In genomic region chr8:10249156-10249555, GRCm38 (mm10) we compare ENCODE assay signal across 9 mouse cellular contexts.
DNase-seq lines count a peak whose midpoint lies in the region; ATAC-seq and TF ChIP-seq lines count a peak whose summit lies in the region.
"Had no signal": no experiment of that assay in that cellular context is flagged by ENCODE, and none has a peak within 500 bp of the region (broad histone marks: within the 10 kb centered on the region; RNA-seq: fewer than 3 reads in every experiment).

No protein-coding gene starts in this region.

- no peaks in the 10 kb centered on the region for H3K9me3 ChIP-seq in limb, embryonic 11.5 days (ENCODE audit: control insufficient read depth, low read length)

- H3K4me3 ChIP-seq in limb, embryonic 11.5 days (ENCODE audit: low read depth, low read length), result no peak overlapping the region
- no peak overlapping the region for H3K4me3 ChIP-seq in kidney, adult 2 months (ENCODE audit: insufficient read depth, low read depth, low read length)
- H3K4me3 ChIP-seq: heart, adult 2 months had no signal

- H3K27me3 ChIP-seq in limb, embryonic 11.5 days (ENCODE audit: control insufficient read depth, insufficient read depth, low read length), result 0 out of 2 replicates have a peak, but pooled peaks cover 2% of the 10 kb centered on the region
- H3K27me3 ChIP-seq in kidney, adult 2 months (replicated peaks; ENCODE audit: control insufficient read depth, insufficient read depth, low read length), result no peaks in the 10 kb centered on the region

- no peak for TF ChIP-seq POLR2A in kidney, adult 2 months (IDR thresholded peaks at IDR 0.05; ENCODE audit: low read depth, low read length)

- ATAC-seq in frontal cortex, adult (ENCODE audit: low TSS enrichment), result peak; percentile 72
- peak; percentile 77 for ATAC-seq in limb, embryonic 11.5 days (ENCODE audit: insufficient number of reproducible peaks, low FRiP score, low TSS enrichment, low read depth)

- H3K4me2 ChIP-seq in limb, embryonic 11.5 days (ENCODE audit: low read depth, severe bottlenecking), result peak overlapping the region; percentile 30

- DNase-seq in right cerebral cortex, postnatal 10 days (ENCODE audit: low spot score in 2 of 2), result peak; percentile 35 to 52
- no peak for DNase-seq in right cerebral cortex, postnatal 36 days (ENCODE audit: low spot score in 2 of 2)
- DNase-seq in limb, embryonic 11.5 days (ENCODE audit: low spot score), result peak; percentile 66
- DNase-seq in urinary bladder, postnatal 10 days (ENCODE audit: low spot score), result no peak
- DNase-seq in kidney, adult 2 months, result no peak
- no peak for DNase-seq in adrenal gland, adult 18-20 months (ENCODE audit: low spot score in 2 of 2)
- no peak for DNase-seq in T-cell, adult 2 months (ENCODE audit: low spot score)

- 2% methylated on average over 15 of the region's 15 CpGs for WGBS in limb, embryonic 11.5 days
- WGBS in kidney, adult 2 months, result 4% methylated on average over 15 of the region's 15 CpGs

- peaks cover 2% of the 10 kb centered on the region; the same call in 1 of the 2 replicates for H3K4me1 ChIP-seq in limb, embryonic 11.5 days (ENCODE audit: control insufficient read depth, insufficient read depth, low read length)
- no peaks in the 10 kb centered on the region for H3K4me1 ChIP-seq in kidney, adult 2 months (ENCODE audit: control insufficient read depth, insufficient read depth, low read length)

- H3K27ac ChIP-seq in limb, embryonic 11.5 days (replicated peaks; ENCODE audit: low read depth, low read length), result no peak overlapping the region
- no peak overlapping the region for H3K27ac ChIP-seq in kidney, adult 2 months (ENCODE audit: insufficient read depth, low read depth, low read length)
- H3K27ac ChIP-seq: heart, adult 2 months had no signal

- no peak overlapping the region for H3K9ac ChIP-seq in limb, embryonic 11.5 days (ENCODE audit: low read length)

- H3K36me3 ChIP-seq in limb, embryonic 11.5 days (ENCODE audit: control insufficient read depth, insufficient read depth, low read length), result no peaks in the 10 kb centered on the region
- H3K36me3 ChIP-seq in kidney, adult 2 months (ENCODE audit: control insufficient read depth, insufficient read depth, low read length), result no peaks in the 10 kb centered on the region

- no peak for TF ChIP-seq CTCF in kidney, adult 2 months (conservative IDR thresholded peaks at IDR 0.05; ENCODE audit: insufficient read depth, insufficient read length, low read depth, low read length)

Comparison
In these comparisons a context has a peak if more than half of its experiments do, and no peak if none do; other contexts are left out.
1. DNase-seq: peak in right cerebral cortex, postnatal 10 days (2 of 2) and limb, embryonic 11.5 days (single experiment); none in right cerebral cortex, postnatal 36 days (0 of 2), urinary bladder, postnatal 10 days (single experiment), kidney, adult 2 months (single experiment), adrenal gland, adult 18-20 months (0 of 2) and T-cell, adult 2 months (single experiment).